Mouse (Mus musculus) T-cell, adult 2 months (primary cell): ENCODE measurements around the gene Olfr1036.
"Not testable (repeated sequence)": the region's sequence is repeated elsewhere in the genome, so short reads cannot be mapped to it uniquely, and the experiment has no call there.

Source experiments
- DNase-seq: peaks from one replicate; pipeline ENCODE4 v3.0.0; 2022; ENCODE audit warnings: low spot score

The Olfr1036 gene

GRCm38 (mm10) chr2:86073692-86074091 is at the start of gene Olfr1036:
Gene Olfr1036, plus strand, starts transcription at chr2:86073992.
- not testable (repeated sequence) for DNase-seq

GRCm38 (mm10) chr2:86045561-86045960 is 28.2 kb upstream of the Olfr1036 start, which contains the start of gene Olfr1034:
Gene Olfr1034, plus strand, starts transcription at chr2:86045861.
- no peak for DNase-seq

- DNase-seq = not testable (repeated sequence)
Observed at GRCm38 (mm10) chr2:86050777-86051176, 23.0 kb upstream of the Olfr1036 start.

GRCm38 (mm10) chr2:86063766-86064165 is 10.0 kb upstream of the Olfr1036 start:
- DNase-seq = not testable (repeated sequence)

GRCm38 (mm10) chr2:86070189-86070588 is 3.6 kb upstream of the Olfr1036 start:
- no peak for DNase-seq

GRCm38 (mm10) chr2:86080478-86080877 is 6.7 kb downstream of the Olfr1036 start:
- not testable (repeated sequence) for DNase-seq

- DNase-seq = no peak
Observed at GRCm38 (mm10) chr2:86087285-86087684, 13.5 kb downstream of the Olfr1036 start, which contains the start of gene Olfr1037. Gene Olfr1037, minus strand, starts transcription at chr2:86087385.
